Mouse (Mus musculus) lung, adult 2 months (tissue): ENCODE data around the gene Ccl2.

ENCODE experiments used
- CTCF ChIP-seq: fragments of 200-500 bp; IDR thresholded peaks from 2 replicates; pipeline ENCODE4 v1.5.1; 2011; ENCODE audit warnings: mild to moderate bottlenecking, low read length, control low read depth; ENCODE audit not compliant: insufficient read depth
- POLR2A ChIP-seq: fragments of 200-500 bp; IDR thresholded peaks from 2 replicates; pipeline ENCODE4 v1.6.1; 2011; ENCODE audit warnings: low read depth, mild to moderate bottlenecking, control low read depth, low read length, borderline replicate concordance; ENCODE audit errors: extremely low read depth

- TF ChIP-seq CTCF = no peak
- TF ChIP-seq POLR2A = no peak
Measured at GRCm38 (mm10) chr11:82078136-82078730, 42.9 kb downstream of the Ccl2 start.
